Mouse (Mus musculus) neural tube, embryonic 11.5 days (tissue): ENCODE data around the gene Chchd6. TPM values are rescaled to one million over a fixed set of nuclear protein-coding genes. Genes with fewer than 3 reads are reported as not detected.

Experiments
- ATAC-seq: fragments of 200-750 bp; cut with Nextera tagmentation; 2 replicates; pipeline ENCODE4 v1.8.0; 2017; ENCODE audit warnings: moderate number of reproducible peaks, mild to moderate bottlenecking, moderate TSS enrichment, moderate library complexity; ENCODE audit not compliant: insufficient read depth, low FRiP score, low TSS enrichment
- DNase-seq: peaks from one replicate; pipeline ENCODE4 v3.0.0-alpha.2; 2015; ENCODE audit warnings: low spot score
- H3K27ac ChIP-seq: fragments of 300-500 bp; sonication (generic); 2 replicates; pipeline ENCODE4 v1.5.1; 2014; ENCODE audit warnings: low read depth, mild to moderate bottlenecking, low read length
- H3K27me3 ChIP-seq: fragments of 300-500 bp; sonication (generic); 2 replicates; pipeline ENCODE4 v1.6.1; 2014; ENCODE audit warnings: mild to moderate bottlenecking, low read length, mixed read lengths; ENCODE audit not compliant: control insufficient read depth, insufficient read depth
- H3K36me3 ChIP-seq: fragments of 300-500 bp; sonication (generic); 2 replicates; pipeline ENCODE4 v1.6.1; 2014; ENCODE audit warnings: mild to moderate bottlenecking, low read length, moderate library complexity, mixed read lengths; ENCODE audit not compliant: control insufficient read depth, insufficient read depth
- H3K4me1 ChIP-seq: fragments of 300-500 bp; sonication (generic); 2 replicates; pipeline ENCODE4 v1.6.1; 2014; ENCODE audit warnings: low read length, mixed read lengths; ENCODE audit not compliant: control insufficient read depth, insufficient read depth
- H3K4me2 ChIP-seq: fragments of 300-500 bp; sonication (generic); 2 replicates; pipeline ENCODE4 v1.6.1; 2014; ENCODE audit warnings: low read depth, mild to moderate bottlenecking, moderate library complexity
- H3K4me3 ChIP-seq: fragments of 300-500 bp; sonication (generic); 2 replicates; pipeline ENCODE4 v1.5.1; 2014; ENCODE audit warnings: low read depth, low read length
- H3K9ac ChIP-seq: fragments of 300-500 bp; sonication (generic); 2 replicates; pipeline ENCODE4 v1.6.1; 2014; ENCODE audit warnings: mild to moderate bottlenecking, low read length
- H3K9me3 ChIP-seq: fragments of 300-500 bp; sonication (generic); 2 replicates; pipeline ENCODE4 v1.6.1; 2016; ENCODE audit warnings: low read length; ENCODE audit not compliant: control insufficient read depth
- WGBS: fragments of 180-500 bp; shearing (Covaris S2); extraction: QIAGEN DNeasy Blood & Tissue Kit; methylation state at CpG from one replicate; pipeline ENCODE4 v1.1.7; 2014; 5-methylcytosine and 5-hydroxymethylcytosine counted together
- polyA plus RNA-seq: library from polyadenylated mRNA; unstranded; fragments of >200 nt; fragmentation: Nextera tagmentation; extraction: Ambion mirVana; gene quantifications from 2 replicates; pipeline ENCODE4 v1.2.1, GENCODE M21; 2014

Gene Chchd6
- polyA plus RNA-seq, 1 experiment from 2014 or later: 84.4 TPM

DNA sequence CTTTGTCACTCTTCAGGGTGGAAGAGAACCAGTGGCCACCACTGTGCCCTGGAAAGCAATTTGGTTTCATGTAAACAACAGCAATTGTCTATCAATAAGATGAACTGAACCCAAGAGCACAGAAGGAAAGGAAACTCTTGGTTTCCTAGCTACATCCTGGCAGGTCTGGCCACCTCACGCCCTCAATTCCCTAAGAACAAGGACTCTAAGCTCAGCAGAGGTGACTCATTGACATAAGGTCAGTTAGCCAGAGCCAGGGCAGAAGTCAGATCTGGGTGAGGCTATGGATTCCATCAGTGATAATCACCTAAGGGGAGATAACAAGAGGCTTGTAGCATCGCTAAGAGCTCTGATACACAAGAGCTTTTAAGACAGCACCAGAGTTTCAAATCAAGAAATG, 137.9 kb downstream of the Chchd6 start:
- no peak overlapping the region for H3K27ac ChIP-seq
- WGBS: 88% methylated on average over 2 of the region's 2 CpGs
- H3K27me3 ChIP-seq: no peaks in the 10 kb centered on the region
- DNase-seq (no peak), ATAC-seq (no peak)
- no peak overlapping the region for H3K9ac ChIP-seq
- no peak overlapping the region for H3K4me2 ChIP-seq
- H3K4me3 ChIP-seq: no peak overlapping the region
- H3K9me3 ChIP-seq: no peaks in the 10 kb centered on the region
- H3K4me1 ChIP-seq: no peaks in the 10 kb centered on the region
- no peaks in the 10 kb centered on the region for H3K36me3 ChIP-seq

DNA sequence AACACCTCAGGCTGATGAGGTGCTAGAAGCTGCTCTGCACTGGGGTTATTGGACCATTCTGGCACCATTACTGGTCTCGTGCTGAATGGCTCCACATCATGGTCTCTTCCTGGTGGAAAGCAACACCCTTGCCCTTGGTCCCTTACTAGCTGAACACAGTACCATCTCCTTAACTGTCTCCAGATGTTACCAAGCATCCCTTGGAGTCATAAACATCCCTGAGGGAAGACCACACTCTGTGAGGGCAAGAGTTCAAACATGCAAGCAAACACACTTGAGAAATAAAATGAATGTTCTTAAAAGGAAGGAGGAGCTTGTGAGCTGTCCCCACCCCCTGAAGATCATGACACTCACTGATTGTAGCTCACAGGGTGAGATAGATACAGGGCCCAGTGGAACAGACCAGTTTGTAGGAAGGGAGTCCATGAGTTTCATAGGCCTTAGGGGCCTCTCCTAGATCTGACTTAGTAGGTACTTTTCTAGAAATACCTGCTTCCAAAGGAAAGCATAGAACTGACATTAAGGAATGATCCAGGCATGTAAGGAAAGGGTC, 139.0 kb downstream of the Chchd6 start:
- H3K27ac ChIP-seq: no peak overlapping the region
- DNase-seq (no peak), ATAC-seq (no peak)
- no peaks in the 10 kb centered on the region for H3K4me1 ChIP-seq
- no peak overlapping the region for H3K4me2 ChIP-seq
- no peak overlapping the region for H3K4me3 ChIP-seq
- H3K36me3 ChIP-seq: no peaks in the 10 kb centered on the region
- H3K9me3 ChIP-seq: no peaks in the 10 kb centered on the region
- no peaks in the 10 kb centered on the region for H3K27me3 ChIP-seq
- no peak overlapping the region for H3K9ac ChIP-seq
- 52% methylated on average over 1 of the region's 1 CpGs for WGBS

DNA sequence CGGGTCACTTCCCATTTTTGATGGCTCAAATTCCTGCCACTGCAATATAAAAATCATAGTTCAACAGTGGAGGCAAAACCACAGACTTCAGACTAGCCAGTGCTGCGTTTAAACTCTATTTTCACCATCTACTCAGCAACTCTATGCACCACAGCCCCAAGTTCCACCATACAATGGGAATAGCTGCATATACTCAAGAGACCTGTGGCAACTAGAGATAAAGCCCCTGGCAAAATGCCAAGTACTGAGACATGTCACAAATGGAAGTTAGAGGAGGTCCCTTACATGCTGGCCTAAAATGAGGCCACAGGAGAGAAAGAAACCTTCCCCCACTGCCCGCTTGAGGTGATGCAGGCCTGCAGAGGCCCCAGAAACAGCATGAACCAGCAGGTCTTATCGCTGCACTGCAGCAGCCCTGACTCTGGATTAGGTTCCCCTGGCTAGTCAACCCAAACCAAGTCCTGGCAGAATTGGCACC, 139.9 kb downstream of the Chchd6 start:
- ATAC-seq (no peak), DNase-seq (no peak)

DNA sequence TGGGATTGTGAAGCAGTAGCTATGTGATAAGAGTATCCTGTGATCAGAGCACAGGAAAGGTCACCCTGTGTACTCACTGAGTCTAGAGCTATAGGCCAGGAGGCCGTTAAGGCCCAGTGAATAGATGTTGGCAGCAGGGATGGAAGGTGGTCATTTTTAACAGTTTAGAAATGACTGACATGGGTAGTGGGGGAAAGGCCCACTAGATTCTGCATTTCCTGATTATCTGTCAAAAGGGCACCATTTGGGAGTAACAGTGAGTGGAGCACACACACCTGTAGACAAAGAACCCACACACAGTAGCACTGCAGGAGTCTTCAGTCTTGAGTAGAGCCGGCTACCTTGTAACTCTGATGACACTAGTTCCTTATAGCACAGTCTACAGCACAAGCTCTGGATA, 141.0 kb downstream of the Chchd6 start:
- Histone ChIP-seq H3K36me3 (no peaks in the 10 kb centered on the region), H3K27me3 (no peaks in the 10 kb centered on the region), H3K9me3 (no peaks in the 10 kb centered on the region), H3K27ac (no peak overlapping the region), H3K9ac (no peak overlapping the region), H3K4me2 (no peak overlapping the region), H3K4me3 (no peak overlapping the region), H3K4me1 (no peaks in the 10 kb centered on the region)
- DNase-seq: no peak
- ATAC-seq: no peak
- WGBS: 87% methylated on average over 2 of the region's 2 CpGs

More for the DNA sequence above, 139.9 kb downstream of the Chchd6 start:
- 90% methylated on average over 4 of the region's 4 CpGs for WGBS
- Histone ChIP-seq H3K36me3 (no peaks in the 10 kb centered on the region), H3K9ac (no peak overlapping the region), H3K4me2 (no peak overlapping the region), H3K4me3 (no peak overlapping the region), H3K9me3 (no peaks in the 10 kb centered on the region), H3K4me1 (no peaks in the 10 kb centered on the region), H3K27me3 (no peaks in the 10 kb centered on the region), H3K27ac (no peak overlapping the region)

DNA sequence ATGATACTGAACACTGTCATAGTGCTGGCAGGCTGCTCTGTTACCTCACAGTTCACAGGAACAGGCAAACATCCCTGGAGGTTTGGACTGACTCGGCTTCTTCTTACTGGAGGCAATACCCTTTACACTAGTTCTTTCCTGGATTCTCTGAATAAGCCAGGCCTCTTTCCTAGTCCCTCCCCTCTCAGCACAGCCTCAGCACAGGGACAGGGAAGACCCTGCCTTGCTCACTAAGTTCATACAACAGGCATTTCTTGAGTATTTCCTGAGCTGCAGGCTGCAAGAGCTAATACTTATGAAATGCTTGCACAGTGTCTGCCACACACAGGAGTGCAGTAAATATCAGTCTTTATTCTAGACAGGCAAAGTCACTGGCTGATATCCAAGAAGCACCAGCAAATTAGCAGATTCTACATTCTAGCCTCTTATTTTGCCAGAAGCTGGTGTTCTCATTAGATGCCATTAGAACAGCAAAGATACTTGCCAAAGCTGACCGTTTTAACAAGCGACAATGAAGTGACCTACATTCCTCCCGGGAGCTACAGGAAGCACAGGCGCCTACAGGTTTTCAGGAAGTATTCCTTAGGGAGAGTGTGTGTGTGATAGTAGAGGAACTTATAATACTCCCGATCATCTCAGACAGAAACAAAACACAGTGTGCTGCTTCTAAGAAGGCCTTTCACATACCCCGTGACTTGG, 142.3 kb downstream of the Chchd6 start:
- H3K9me3 ChIP-seq: no peaks in the 10 kb centered on the region
- H3K4me3 ChIP-seq: no peak overlapping the region
- DNase-seq: no peak
- H3K27me3 ChIP-seq: no peaks in the 10 kb centered on the region
- no peaks in the 10 kb centered on the region for H3K4me1 ChIP-seq
- WGBS: 69% methylated on average over 7 of the region's 7 CpGs
- H3K36me3 ChIP-seq: no peaks in the 10 kb centered on the region
- H3K4me2 ChIP-seq: no peak overlapping the region
- H3K9ac ChIP-seq: no peak overlapping the region
- no peak for ATAC-seq
- H3K27ac ChIP-seq: no peak overlapping the region

DNA sequence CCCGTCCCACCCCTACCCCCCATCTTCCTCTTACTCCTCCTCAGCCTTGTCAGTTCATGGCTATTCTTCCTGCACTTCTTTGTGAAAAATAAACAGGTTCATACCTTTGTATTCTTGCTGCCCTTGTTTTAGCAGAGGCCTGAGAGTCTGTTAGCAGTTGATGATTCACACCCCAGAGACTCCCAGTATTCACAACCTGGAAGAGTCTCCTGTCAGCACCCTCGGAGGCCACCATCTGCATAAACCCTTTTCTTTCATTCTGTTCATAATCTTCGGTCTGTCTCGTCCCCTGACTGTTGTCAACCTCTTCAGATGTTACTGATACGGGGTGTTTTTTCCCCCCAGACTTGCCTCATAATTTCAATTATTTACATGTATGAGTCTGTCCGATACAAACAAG, 143.1 kb downstream of the Chchd6 start:
- Histone ChIP-seq H3K27me3 (no peaks in the 10 kb centered on the region), H3K4me3 (no peak overlapping the region), H3K9ac (no peak overlapping the region), H3K9me3 (no peaks in the 10 kb centered on the region), H3K4me2 (no peak overlapping the region), H3K27ac (no peak overlapping the region), H3K4me1 (no peaks in the 10 kb centered on the region), H3K36me3 (no peaks in the 10 kb centered on the region)
- ATAC-seq (no peak), DNase-seq (no peak)
- 86% methylated on average over 6 of the region's 6 CpGs for whole genome bisulfite sequencing

DNA sequence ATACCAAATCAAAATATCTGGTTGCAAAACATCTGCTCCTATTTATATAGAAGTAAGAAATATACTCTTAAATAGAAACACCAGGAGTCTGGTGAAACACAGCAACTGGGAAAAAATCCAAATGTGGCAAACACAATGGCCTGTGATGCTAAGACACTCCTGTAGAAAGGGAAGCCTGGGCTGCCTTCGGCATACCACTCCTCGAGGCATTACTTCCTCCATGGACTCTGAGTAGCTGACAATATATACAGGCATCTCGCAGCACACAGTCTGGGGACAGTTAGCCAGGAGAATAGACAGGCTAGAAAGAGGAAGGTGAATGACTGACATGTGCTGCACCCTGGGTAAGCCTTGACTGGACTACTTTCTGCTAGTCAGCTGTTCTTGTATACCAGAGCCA, 146.7 kb downstream of the Chchd6 start:
- H3K4me1 ChIP-seq: no peaks in the 10 kb centered on the region
- no peak for DNase-seq
- no peak for ATAC-seq
- H3K4me3 ChIP-seq: no peak overlapping the region
- no peak overlapping the region for H3K9ac ChIP-seq
- no peaks in the 10 kb centered on the region for H3K9me3 ChIP-seq
- H3K4me2 ChIP-seq: no peak overlapping the region
- WGBS: 91% methylated on average over 3 of the region's 3 CpGs
- no peaks in the 10 kb centered on the region for H3K36me3 ChIP-seq
- H3K27ac ChIP-seq: no peak overlapping the region
- H3K27me3 ChIP-seq: no peaks in the 10 kb centered on the region

DNA sequence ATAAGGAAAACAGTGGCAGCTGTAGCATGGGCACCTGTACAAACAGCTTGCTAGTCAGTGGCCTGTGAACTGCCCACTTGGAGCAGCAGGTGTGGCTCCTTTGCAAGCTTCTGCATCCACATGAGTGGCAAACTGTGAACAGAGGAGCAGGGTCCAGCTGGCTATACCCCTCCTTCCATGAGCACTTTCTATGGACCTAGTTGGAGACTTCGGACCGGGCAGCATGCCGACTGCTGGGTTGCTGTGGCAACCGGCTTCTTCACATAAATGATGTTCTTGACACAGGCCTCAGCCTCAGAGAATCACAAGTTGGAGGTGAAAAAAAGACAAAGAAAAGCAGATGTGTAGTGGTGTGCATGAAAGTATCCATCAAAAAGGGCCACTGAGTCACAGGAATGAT, 154.8 kb downstream of the Chchd6 start:
- no peaks in the 10 kb centered on the region for H3K36me3 ChIP-seq
- no peak overlapping the region for H3K4me2 ChIP-seq
- no peaks in the 10 kb centered on the region for H3K9me3 ChIP-seq
- H3K27ac ChIP-seq: no peak overlapping the region
- H3K4me3 ChIP-seq: no peak overlapping the region
- H3K9ac ChIP-seq: no peak overlapping the region
- ATAC-seq: no peak
- H3K27me3 ChIP-seq: no peaks in the 10 kb centered on the region
- 57% methylated on average over 4 of the region's 4 CpGs for WGBS
- DNase-seq: no peak
- H3K4me1 ChIP-seq: 0 out of 2 replicates have a peak, but pooled peaks cover 2% of the 10 kb centered on the region

DNA sequence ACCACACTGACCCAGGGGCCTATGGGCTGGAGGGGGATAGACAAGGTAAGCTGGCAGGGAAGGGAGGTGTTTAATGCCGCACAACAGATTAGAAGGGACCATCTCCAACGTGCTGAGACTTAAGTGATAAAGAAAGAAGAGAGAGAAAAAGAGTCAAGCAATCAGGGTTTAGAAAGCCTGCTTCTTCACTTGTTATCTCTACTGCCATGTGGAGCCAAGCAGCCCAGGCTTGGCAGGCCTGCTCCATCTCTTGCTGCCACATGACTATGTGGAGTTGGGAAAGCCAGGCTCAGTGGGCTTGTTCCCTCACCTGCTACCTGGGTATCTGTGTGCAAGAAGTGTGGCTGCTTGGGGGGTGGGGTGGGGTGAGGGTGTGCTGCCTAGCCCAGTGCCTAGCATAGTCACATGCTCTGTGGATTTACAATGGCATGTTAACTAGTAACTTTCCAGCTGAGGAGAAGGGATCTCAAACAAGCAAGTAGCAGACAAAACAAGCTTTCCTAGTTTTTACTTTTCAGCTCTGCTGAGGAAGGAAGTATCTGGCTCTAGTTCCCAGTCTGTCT, 163.5 kb downstream of the Chchd6 start:
- no peak overlapping the region for H3K27ac ChIP-seq
- no peak overlapping the region for H3K4me2 ChIP-seq
- WGBS: 85% methylated on average over 2 of the region's 2 CpGs
- no peaks in the 10 kb centered on the region for H3K9me3 ChIP-seq
- H3K9ac ChIP-seq: no peak overlapping the region
- no peak overlapping the region for H3K4me3 ChIP-seq
- no peaks in the 10 kb centered on the region for H3K4me1 ChIP-seq
- H3K27me3 ChIP-seq: no peaks in the 10 kb centered on the region
- DNase-seq: no peak
- no peak for ATAC-seq
- H3K36me3 ChIP-seq: no peaks in the 10 kb centered on the region
